Mouse (Mus musculus) lung, postnatal 10 days (tissue): ENCODE measurements around the gene Plscr3.

Source experiments
- DNase-seq: peaks from one replicate; pipeline ENCODE4 v3.0.0; 2021

Plscr3 gene

DNA sequence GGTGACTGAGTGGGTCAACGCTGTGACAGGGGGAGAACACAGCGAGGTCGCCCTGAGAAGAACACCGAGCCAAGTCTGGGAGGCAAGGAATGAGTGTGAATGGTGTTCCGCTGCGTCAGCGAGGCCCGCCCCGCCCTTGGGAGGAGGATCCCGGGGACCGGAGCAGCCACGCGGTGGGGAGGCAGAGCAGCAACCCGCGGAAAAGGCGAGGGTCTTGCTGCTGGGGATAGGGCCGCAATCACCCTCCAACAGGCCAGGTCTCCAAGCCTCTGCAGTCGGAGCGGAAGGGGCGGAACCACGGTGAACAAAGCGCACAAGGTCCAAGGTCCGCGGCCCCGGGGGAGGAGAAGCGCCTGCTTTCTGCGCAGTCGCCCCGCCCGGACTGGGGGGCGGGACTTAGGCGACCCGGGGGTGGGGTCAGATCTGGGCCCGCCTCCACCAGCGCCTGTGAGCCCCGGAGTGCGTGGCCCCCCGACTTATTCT, at the start of gene Plscr3:
Plscr3 (plus strand) TSS at position 179 of the 483 bp plus-strand sequence.
- DNase-seq, result peak; percentile 95

DNA sequence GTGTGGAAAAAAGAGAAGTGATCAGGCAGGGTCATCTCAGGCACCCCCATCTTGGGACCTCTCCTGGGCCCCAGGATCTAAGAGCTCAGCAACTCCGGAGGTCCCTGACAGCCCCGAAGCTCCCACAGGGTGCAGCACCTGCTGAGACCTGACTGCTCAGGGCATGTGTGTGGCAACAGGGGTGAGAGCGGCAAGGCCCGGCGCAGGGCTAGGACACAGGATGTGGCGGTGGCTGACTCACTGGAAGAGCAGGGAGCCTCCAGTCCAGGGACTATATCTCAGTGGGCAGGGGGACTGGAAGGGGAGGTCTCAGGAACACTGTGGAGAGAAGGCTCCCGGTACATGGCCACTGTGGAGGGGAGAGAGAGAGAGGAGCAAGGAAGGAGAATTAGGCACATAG, 48.3 kb upstream of the Plscr3 start:
- no peak for DNase-seq

DNA sequence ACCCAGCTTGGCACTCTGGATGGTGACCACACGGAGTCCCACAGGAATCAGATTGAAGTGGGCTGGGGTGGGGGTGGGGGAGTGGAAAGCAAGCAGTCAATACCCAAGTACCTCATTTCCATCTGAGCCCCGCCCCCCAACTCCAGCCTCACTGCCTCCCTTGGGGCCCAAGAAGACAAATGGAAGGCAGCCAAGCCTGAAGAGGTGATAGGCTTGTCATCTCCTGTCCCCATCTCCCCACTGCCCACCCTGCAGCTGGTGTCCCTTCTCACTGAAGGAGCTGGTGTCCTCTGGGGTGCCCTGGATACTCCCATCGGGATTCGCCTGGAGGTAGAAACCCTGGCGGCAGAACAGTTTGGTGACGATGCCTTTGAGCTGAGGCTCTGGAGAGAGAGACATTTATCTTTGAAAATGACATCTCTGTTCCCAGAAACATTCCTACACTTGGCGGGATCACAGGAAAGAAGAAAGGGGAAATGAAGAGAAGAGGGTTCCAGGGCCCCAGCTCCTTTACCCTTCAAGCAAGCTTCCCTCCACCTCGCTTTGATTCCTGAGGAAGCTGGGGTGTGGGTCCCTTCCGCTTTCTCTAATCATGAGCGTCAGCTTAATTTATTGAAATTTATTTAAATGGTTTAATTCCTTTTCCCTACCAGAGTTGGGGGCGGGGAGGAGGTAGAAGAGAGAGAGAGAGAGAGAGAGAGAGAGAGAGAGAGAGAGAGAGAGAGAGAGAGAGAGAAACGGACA, 46.6 kb upstream of the Plscr3 start:
- DNase-seq, result peak; percentile 45

DNA sequence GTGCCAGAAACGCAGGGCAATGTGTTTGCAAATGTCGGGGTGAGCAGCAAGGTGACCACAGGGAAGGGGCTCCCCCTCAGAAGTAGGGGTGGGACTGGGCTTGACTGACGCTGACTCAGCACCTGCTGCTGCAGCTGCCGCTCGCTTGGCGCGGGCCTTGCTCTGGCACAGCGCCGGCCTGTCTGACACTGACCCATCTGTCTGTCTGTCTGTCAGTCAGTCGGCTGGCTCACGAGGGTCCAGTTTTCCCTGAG, 46.1 kb upstream of the Plscr3 start:
- DNase-seq, result peak; percentile 40

DNA sequence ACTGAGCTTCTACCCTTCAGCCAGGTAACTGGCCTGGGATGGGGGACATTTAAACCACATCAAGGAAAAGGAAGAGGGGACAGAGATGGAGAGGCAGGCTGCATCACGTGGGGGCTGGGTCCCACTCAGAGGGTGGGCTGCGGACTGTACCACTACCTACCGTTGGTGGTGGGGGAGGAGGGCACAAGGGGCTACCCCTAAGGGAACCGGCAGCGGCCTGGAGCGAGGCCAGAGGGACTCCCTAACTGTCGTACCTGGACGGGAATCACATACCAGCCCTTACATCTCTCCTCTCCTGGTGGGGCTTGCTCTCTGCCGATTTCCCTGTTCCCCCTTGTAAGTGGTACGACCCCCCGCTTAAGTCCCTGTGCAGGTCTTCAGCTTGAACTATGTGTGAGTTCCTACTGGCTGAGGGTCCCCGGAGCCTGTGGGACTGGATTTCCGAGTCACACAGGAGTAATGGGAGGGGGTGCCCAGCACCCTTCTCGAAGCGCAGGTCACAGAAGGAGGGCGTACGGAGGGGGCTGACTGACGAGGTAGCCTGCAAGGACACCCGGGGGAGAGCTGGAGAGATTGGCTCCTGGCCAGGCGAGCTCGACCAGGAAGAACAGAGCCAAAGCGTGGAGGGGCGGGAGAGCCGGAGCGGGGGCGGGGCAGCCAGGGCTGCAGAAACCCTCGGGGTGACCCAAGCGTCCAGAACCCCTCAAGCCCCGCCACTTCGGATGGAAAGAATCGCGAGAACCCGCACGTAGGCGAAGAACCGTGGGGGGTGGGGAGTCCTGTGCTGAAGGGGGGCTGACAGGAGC, 45.6 kb upstream of the Plscr3 start:
- peak; percentile 77 for DNase-seq

DNA sequence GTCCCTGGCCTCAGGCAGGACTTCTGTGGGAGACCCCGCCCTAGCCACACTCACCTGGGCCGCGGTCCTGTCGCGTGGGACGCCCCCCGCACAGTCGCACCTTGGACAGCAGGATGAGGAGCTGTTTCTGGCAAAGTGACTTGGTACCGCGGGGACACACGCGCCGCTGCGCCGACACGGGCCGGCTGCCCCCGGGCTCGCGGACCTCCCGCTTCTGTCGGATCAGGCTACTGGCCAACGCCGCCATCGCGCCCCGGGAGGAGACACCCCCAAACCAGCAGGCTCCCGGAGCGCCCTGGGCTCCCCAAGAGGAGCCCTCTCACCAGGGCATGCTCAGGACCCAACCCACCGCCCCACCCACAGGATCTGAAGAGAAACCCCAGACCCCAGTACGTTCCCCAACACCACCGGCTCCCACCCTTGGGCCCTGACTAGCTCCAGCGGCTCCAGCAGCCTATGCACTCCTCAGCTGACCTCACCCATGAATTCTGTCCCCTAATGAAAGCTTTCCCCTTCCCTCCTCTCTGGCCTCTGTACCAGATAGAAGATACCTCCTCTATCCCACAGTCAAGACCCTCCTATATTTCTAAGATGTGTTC, 44.7 kb upstream of the Plscr3 start, which contains the start of gene Fgf11:
Fgf11 (minus strand) TSS at position 479 of the 599 bp plus-strand sequence.
- no peak for DNase-seq

DNA sequence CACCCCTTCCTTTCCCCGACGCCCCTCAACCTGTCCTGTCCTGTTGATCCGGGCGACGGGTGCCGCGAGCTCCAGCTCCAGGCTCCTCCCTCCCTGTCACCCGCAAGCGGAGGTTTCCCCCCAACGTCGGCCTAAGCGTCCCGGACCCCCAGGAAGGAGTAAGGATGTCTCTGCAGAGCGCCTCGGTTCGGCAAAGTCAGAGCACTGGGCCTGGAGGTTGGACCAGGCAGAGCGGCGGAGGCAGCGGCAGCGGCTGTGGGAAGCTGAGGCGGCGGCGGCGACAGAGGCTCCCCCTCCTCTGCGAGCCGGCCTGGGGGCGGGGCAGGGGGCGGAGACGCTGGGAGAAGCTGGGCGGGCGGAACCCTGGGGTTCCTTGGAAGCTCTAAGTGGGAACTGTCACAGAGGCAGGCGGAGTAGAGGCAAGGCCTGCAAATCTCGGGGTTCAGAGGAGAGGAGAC, 43.5 kb upstream of the Plscr3 start:
- peak; percentile 93 for DNase-seq

DNA sequence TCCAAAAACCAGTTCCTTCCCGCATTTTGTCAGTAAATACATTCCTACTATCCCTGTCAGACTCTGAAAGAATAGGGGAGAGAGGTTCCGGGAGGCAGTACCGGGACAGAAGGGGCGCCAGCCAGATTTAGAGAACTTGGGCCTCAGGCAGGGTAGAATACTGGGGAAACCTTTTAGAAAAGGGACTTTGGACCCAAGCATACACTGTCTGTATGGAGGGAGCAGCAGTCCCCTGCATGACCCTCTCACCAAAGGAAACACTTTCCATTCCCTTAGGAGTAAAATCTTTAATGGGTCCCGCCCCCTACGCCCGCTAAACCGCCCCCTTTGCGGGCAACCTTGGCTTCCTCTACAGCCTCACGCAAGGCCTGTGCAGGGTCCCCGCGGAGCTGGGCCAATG, 42.8 kb upstream of the Plscr3 start:
- no peak for DNase-seq

DNA sequence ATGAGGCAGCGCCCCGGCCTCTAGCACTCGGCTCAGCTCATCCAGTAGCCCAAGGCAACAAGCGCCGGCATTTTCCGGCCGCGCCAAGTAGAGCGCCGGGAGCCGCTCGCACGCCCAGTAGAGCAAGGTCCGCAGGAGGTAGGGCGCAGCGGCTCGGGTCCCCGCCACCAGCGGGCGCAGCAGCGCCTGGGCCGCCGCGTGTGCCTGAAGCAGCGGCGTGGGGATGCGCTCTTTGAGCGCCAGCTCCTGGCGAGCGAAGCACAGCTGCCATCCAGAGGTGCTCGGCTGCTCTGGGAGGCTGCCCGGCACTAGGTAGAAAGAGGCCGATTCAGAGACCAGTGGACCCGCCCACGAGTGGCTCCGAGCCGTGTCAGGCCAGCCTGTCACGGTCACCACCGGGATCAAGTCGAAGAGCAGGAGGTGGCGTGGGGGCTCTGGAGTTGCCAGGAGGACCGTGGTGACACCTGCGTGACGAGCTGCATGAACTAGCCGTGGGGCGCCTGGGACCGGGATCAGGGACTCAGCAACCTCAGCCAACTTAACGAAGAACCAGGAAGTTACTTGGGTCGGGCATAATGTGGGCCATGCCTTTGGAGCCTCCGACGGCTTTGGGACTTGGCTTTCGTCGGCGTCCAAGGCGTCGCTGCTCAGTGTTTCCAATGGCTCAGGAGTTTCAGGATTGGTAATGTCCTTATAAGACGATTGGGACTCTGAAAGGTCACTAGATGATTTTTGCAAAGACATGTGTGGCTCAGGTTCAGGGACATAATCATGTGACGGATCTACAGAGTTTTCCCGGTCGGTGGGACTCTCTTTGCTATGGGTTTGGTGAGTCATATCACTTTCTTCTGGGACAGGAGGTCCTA, 42.2 kb upstream of the Plscr3 start:
- DNase-seq, result peak; percentile 85

DNA sequence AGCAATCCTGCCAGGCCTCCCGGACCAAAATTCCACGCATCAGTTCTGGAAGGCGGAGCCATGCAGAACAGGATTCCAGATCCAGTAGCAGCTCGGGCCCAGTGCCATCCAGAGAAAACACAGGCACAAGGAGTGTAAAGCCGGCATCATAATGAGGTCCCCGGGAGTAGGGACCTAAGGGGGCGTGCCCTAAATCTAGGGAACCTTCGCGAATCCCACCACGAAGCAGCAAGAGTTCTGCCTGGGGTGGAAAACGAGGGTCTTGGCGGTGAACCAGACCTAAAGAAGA, 41.6 kb upstream of the Plscr3 start:
- peak; percentile 58 for DNase-seq

DNA sequence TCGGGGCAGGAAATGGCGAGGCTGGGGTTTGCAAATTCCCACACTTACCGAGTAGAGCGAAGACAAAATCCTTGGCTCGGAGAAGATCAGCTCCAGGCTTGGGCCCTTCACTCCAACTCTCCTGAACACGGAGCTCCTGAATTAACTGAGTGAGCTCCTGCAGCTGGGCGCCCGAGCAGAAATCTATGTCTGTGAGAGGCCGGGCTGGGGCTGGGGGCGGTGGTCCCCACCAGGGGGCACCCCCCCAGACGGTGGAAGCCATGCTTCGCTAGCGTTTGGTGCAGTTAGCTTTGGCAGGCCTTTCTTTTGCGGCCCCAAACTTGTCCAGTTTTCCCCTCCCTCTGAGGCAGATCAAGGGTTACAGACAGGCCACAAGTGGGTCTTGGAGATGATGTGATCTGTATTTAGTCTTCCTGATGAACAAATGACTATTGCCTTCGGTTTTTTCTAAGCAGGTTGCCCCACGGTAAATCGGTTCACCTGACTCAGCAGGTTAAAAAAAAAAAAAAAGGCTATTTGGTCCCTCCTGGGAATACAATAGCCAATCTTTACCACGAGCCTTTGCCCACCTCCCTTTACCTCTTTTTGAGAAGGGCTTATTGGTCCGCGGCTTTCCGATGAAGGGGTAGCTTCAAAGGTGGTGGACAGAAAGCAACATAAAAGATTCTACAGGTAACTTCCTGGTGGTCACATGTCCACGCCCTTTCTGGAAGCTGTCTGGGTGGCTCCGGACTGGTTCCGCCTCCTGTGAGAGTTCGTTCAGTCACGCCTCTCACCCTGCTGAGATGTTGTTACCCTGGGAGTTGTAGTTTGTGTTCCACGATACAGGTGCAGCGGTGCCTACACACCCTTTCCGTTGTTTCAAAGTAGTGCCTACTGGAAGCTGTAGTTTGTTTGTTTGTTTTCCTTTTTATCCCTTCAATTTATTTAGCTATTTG, 40.9 kb upstream of the Plscr3 start, which contains the start of gene Tmem102:
Tmem102 (minus strand) TSS at position 653 of the 938 bp plus-strand sequence.
- peak; percentile 76 for DNase-seq

DNA sequence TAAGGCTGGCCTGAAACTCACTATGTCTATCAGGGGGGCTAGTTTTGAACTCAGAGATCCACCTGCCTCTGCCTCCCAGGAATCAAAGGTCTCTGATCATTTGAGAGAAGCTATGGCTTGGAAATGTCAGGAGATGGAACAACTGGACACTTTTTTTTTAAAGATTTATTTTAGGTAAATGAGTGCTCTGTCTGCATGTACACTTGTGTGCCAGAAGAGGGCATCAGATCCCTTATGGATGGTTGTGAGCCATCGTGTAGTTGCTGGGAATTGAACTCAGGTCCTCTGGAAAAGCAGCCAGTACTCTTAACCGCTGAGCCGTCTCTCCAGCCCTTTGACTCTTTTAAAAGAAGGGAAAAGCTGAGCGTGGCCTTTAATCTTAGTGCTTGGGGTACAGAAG, 39.8 kb upstream of the Plscr3 start:
- no peak for DNase-seq

DNA sequence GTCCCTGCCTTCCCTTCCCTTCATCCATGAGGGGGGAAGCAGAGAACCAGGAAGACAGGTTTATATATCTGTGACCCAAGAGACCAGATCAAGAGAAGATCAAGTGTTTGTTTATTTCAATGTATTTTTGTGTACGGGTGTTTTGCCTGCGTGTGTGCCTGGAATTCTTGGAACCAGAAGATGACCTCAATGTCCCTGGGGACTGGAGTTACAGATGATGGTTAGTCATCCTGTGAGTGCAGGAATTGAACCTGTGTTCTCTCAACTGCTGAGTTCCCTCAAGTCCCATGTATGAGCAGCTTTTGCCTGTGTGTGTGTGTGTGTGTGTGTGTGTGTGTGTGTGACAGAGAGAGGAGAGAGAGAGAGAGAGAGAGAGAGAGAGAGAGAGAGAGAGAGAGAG, 38.5 kb upstream of the Plscr3 start:
- no peak for DNase-seq

DNA sequence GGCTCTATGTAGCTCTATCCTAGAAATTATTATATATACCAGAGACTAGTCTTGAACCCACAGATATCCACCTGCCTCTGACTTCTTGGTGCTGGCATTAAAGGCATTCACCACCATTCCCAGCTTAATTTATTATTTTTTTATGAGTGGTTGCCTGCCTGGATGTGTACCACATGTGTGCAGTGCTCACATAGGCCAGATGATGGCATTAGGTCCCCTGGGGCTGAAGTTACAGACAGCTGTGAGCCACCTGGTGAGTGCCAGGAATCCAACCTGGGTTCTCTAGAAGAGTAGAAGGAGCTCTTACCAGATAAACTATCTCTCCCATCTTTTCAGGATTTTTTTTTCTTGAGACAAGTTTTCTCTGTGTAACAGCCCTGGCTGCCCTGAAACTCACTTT, 35.9 kb upstream of the Plscr3 start:
- DNase-seq, result no peak

DNA sequence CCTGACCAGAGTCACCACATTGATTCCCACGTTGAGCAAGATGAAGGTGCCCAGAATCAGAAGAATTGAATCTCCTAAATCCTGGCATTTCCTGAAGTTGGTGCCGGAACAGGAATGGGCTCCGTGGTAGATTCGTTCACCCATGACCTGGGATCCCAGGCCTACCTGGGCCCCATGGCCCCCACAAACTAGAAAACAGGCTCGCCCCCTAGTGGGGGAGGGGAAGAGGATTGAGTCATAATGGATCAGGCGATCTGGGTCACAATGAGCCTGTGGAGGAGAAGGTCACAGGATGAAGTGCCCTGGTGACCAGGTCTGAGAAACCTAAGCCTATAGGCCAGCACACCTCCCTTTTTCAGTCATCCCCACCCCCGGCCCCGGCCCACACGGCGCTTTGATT, 31.0 kb upstream of the Plscr3 start, which contains the start of gene Gm39566:
Gm39566 (minus strand) TSS at position 144 of the 400 bp plus-strand sequence.
- DNase-seq, result no peak

DNA sequence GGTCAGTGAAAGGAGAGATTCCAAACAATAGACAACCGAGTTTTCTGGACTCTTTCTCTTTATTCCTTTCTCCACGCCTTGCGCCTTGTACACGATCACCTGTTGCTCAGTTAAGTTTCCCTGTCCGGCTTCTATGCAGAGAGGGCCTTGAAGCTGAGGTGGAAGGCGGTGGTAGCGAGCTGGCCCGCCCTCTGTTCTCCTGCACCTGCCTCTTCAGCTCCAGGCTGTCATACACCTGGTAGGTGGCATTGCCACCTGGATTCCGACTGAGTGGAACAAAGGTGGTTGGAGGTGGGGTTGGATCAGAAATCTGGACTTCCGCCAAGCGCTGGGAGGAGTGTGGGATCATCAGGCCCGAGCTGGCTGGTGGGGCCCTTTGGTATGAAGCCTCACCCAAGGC, 29.7 kb upstream of the Plscr3 start:
- no peak for DNase-seq

DNA sequence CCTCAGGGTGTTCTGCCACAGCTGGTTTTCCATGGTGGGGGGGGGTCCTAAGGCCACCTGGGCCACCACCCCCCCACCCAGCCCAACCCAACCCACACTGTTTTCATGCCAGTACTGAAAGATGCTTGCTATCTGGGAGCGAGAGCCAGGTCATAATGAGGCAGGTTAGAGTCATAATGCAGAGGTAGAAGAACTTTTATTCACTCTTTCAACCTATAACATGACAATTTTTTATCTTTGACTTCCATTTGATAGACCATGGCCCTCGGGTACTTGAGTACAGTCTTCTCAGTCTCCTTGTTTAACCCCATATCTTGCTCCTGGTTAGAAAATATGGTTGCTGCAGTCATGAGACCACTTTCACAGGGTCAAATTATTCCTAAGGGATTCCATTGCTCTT, 27.8 kb upstream of the Plscr3 start, which contains the start of gene Spem2:
Spem2 (minus strand) TSS at position 101 of the 400 bp plus-strand sequence.
- DNase-seq, result no peak

DNA sequence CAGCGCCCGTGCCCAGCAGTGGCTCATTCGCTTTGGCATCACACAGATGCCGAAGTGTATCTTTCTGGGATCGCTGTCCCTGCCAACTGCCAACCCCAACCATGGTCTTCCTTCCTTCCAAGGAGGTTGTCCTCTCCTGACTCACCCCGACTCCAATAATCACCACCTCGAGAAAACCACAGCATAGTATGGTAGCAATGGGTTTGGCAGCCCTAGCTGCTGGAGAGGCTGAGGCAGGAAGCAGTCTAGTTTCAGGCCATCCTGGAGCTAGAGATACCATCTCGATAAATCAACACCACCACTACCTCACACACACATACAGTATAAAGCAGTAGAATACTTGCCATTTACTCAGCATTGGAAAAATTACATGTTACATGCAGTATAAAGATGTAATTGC, 27.3 kb upstream of the Plscr3 start:
- no peak for DNase-seq

DNA sequence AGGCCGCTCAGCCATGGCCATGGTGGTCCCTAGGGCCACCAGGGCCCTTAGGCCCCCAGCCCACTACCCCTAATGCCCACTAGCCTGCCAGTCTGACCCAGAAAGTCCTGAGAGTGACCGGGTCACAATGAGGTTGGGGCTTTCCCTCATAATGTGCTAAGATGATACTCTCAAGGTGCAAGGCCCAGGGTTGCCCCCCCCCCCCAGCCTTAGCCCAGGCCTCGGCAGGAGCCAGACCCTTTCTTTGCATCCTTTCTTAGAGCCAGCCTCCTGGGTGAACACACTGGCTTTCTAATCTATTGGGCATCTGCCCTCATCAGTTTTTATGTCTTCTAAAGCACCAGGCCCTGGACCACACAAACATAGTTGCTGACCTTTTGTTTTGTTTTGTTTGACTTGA, 24.1 kb upstream of the Plscr3 start, which contains the start of gene Spem1:
Spem1 (minus strand) TSS at position 101 of the 400 bp plus-strand sequence.
- DNase-seq, result no peak

DNA sequence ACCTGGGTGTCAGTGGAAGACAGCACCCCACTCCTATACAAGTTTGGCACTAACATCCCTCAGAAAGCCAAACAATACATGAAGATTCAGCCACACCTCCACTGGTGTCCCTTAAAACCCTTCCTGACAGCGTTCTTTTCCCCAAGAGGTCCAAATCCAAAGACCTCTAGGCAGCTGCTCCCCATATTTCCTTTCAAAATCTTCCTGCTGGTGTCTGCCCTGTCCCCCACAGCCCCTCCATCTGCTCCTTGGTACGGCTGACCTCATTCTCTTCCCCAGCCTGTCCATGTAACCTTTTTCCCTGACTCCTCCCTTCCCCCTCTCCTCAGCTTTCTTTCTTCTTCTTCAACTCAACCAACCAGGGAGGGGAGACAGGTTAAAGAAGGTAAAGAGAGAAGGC, 22.7 kb upstream of the Plscr3 start:
- no peak for DNase-seq

DNA sequence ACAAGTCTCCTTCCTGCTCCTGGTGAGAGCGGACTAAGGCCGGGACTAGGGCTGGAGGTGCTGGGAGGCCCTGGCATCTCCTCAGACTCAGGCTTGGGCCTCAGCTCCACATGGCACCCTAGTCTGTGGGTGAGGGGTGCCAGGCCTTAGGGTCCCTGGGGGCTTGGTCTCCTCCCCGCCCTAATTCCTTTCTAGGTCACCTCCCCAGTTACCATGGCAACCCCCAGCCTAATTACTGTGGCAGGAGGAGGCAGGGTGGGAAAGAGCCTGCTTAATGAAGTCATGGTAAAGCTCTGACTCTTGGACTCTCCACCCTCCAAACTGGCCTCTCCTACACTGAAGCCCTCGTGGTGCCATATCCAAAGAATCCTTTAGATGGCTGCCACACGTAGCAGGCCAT, 17.3 kb upstream of the Plscr3 start:
- no peak for DNase-seq

DNA sequence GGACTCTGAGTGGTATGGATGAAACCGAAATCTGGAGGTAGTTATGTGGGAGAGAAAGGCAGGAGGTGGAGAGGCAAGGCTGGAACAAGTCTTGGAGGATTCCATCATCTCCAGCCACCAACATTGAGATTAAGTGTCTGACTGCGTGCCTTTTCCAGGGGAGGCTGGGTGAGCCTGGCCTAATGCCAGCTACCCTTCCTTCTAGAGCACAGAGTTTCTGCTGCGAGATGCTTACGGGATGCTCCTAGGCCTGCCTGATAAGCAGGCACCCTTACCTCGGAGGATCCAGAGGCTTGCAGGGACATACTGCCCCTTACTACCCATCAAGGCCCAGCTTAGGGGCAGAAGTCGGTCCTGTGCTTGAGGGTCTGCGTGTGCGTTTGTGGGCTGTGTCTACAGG, 12.6 kb upstream of the Plscr3 start:
- DNase-seq, result no peak
